Mouse (Mus musculus): ENCODE data around the gene C530025M09Rik. TPM values are rescaled to one million over a fixed set of nuclear protein-coding genes. Genes with fewer than 3 reads are reported as not detected.
A peak's percentile ranks its signal among the peaks of the same experiment; 100 is the strongest.

Gene C530025M09Rik
- polyA plus RNA-seq, 1 experiment, result not detected

DNA sequence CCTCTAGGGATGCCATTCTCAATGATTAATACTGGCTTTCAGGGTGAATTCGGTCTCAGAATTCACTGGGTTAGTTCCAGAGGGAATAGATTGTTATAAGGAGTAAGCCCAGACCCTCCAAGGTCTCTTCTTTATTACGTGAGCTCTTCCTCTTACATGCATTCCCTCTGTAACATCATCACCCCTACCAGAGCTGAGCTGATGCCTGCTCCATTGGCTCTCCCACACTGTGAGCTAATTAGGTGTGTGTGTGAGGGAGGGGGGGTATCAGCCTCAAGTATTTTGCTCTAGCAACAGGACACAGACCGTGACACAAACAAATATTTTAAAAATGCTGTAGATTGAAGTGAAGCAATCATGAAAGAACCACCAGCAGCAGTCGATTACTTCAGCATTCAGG is 17.8 kb upstream of the C530025M09Rik start:
- H3K4me1 ChIP-seq (ENCODE audit: control insufficient read depth, insufficient read depth, low read length), result no peaks in the 10 kb centered on the region
- H3K4me3 ChIP-seq (ENCODE audit: control insufficient read depth, low read depth, low read length), result no peak overlapping the region
- no peaks in the 10 kb centered on the region for H3K36me3 ChIP-seq (ENCODE audit: control insufficient read depth, insufficient read depth, low read length)
- TF ChIP-seq CTCF (IDR thresholded peaks at IDR 0.05; ENCODE audit: control insufficient read depth, insufficient read depth, insufficient replicate concordance, low read depth, low read length) (no peak), POLR2A (IDR thresholded peaks at IDR 0.05; ENCODE audit: control insufficient read depth, low read depth, low read length) (no peak)
- H3K27me3 ChIP-seq (ENCODE audit: control insufficient read depth, insufficient read depth, low read length), result no peaks in the 10 kb centered on the region
- no peak overlapping the region for H3K27ac ChIP-seq (ENCODE audit: control insufficient read depth, insufficient read depth, low read depth, low read length)

DNA sequence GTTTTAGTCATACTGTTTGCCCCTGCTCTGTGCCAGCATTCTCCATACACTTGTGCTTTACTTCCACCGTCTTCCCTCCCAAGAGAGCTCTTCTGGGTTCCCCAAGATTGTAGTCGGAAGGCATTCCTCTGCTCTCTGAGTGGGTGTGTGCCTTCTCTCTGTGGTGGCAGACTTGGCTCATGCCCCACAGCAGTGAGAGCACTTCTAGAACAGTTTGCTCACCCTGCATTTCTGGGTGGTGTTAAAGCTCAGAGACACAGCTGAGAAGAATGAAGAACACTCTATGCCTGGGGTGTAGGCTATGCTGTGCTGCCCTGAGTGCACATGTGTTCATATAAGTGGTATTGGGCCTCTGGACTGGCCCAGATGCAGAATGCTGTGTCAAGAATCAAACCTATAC is 13.6 kb upstream of the C530025M09Rik start:
- Histone ChIP-seq H3K4me3 (ENCODE audit: control insufficient read depth, low read depth, low read length) (no peak overlapping the region), H3K27me3 (ENCODE audit: control insufficient read depth, insufficient read depth, low read length) (no peaks in the 10 kb centered on the region), H3K4me1 (ENCODE audit: control insufficient read depth, insufficient read depth, low read length) (no peaks in the 10 kb centered on the region), H3K36me3 (ENCODE audit: control insufficient read depth, insufficient read depth, low read length) (no peaks in the 10 kb centered on the region), H3K27ac (ENCODE audit: control insufficient read depth, insufficient read depth, low read depth, low read length) (no peak overlapping the region)
- TF ChIP-seq CTCF (IDR thresholded peaks at IDR 0.05; ENCODE audit: control insufficient read depth, insufficient read depth, insufficient replicate concordance, low read depth, low read length) (no peak), POLR2A (IDR thresholded peaks at IDR 0.05; ENCODE audit: control insufficient read depth, low read depth, low read length) (no peak)

DNA sequence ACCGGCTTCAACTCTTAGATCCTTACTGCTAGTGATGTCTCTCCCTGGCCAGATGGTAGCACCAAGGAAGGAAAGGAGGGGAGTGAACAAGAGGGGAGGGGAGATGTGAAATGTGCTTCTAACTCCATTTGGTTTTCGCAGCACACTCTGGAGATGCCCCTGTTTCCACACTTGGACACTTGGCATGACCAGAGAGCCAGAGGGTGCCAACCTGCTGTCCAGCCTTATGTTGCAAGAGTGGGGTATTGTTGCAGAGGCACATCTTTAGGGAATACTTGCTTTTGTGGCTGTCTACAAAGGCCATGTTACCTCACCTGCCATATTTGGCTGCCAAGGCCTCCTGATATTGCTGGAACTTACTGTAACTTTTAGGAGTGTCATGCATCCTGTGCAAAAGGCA is 8.7 kb upstream of the C530025M09Rik start:
- Histone ChIP-seq H3K4me1 (ENCODE audit: control insufficient read depth, insufficient read depth, low read length) (no peaks in the 10 kb centered on the region), H3K27ac (ENCODE audit: control insufficient read depth, insufficient read depth, low read depth, low read length) (no peak overlapping the region), H3K36me3 (ENCODE audit: control insufficient read depth, insufficient read depth, low read length) (no peaks in the 10 kb centered on the region), H3K4me3 (ENCODE audit: control insufficient read depth, low read depth, low read length) (no peak overlapping the region), H3K27me3 (ENCODE audit: control insufficient read depth, insufficient read depth, low read length) (no peaks in the 10 kb centered on the region)
- no peak for TF ChIP-seq CTCF (IDR thresholded peaks at IDR 0.05; ENCODE audit: control insufficient read depth, insufficient read depth, insufficient replicate concordance, low read depth, low read length)

DNA sequence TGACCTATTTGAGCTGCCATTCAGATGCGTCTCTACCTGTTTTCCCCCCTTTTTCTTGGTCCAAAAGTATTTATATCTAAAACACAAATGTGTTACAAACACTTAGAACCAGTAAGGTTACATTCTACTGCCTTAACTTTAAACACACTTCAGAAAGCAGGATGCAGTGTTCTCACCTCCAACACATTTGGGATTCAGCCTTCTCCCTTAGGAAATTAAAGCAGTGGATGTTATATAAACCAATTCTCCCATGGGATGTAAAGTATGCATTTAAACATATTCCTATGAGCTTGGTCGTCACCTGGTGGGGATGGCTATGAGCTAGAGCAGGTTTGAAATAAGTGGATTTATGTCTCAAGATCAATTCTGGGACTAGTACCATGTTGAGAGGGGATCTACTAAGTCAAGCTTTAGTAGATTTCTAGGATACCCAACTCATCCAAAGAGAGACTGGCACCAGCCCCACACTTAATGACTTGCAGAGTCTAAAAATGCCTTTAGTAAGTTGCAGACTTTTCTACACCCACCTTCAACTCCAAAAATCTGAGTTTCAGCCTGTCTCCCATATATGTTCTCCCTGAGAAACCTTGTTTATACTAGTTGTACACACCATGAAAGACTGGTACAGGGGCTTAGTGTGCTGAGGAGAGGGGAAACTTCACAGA is 5.6 kb upstream of the C530025M09Rik start:
- H3K36me3 ChIP-seq (ENCODE audit: control insufficient read depth, insufficient read depth, low read length), result no peaks in the 10 kb centered on the region
- H3K27ac ChIP-seq (ENCODE audit: control insufficient read depth, insufficient read depth, low read depth, low read length), result no peak overlapping the region
- TF ChIP-seq CTCF (IDR thresholded peaks at IDR 0.05; ENCODE audit: control insufficient read depth, insufficient read depth, insufficient replicate concordance, low read depth, low read length), result no peak
- no peak for TF ChIP-seq POLR2A (IDR thresholded peaks at IDR 0.05; ENCODE audit: control insufficient read depth, low read depth, low read length)
- H3K4me1 ChIP-seq (ENCODE audit: control insufficient read depth, insufficient read depth, low read length), result no peaks in the 10 kb centered on the region
- H3K27me3 ChIP-seq (ENCODE audit: control insufficient read depth, insufficient read depth, low read length), result no peaks in the 10 kb centered on the region
- H3K4me3 ChIP-seq (ENCODE audit: control insufficient read depth, low read depth, low read length), result no peak overlapping the region

DNA sequence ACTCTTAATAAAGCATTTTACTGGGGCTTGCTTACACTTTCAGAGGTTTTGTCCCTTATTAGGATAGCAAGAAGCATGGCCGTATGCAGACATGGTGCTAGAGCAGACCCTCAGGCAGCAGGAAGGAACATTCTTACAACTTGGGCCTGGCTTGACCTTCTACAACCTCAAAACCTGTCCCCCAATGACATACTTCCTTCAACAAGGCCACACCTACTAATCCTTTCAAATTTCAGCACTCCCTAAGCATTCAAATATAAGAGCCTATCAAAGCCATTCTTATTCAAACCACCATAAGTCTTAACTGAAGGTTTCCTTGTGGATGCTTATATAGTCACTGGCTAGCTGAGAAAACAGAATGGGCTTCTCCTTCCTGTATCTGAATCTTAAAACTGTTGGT is 4.1 kb upstream of the C530025M09Rik start:
- no peaks in the 10 kb centered on the region for H3K27me3 ChIP-seq (ENCODE audit: control insufficient read depth, insufficient read depth, low read length)
- TF ChIP-seq POLR2A (IDR thresholded peaks at IDR 0.05; ENCODE audit: control insufficient read depth, low read depth, low read length) (no peak), CTCF (IDR thresholded peaks at IDR 0.05; ENCODE audit: control insufficient read depth, insufficient read depth, insufficient replicate concordance, low read depth, low read length) (no peak)
- no peak overlapping the region for H3K4me3 ChIP-seq (ENCODE audit: control insufficient read depth, low read depth, low read length)
- H3K27ac ChIP-seq (ENCODE audit: control insufficient read depth, insufficient read depth, low read depth, low read length), result no peak overlapping the region
- H3K36me3 ChIP-seq (ENCODE audit: control insufficient read depth, insufficient read depth, low read length), result no peaks in the 10 kb centered on the region
- H3K4me1 ChIP-seq (ENCODE audit: control insufficient read depth, insufficient read depth, low read length), result peaks cover 7% of the 10 kb centered on the region

DNA sequence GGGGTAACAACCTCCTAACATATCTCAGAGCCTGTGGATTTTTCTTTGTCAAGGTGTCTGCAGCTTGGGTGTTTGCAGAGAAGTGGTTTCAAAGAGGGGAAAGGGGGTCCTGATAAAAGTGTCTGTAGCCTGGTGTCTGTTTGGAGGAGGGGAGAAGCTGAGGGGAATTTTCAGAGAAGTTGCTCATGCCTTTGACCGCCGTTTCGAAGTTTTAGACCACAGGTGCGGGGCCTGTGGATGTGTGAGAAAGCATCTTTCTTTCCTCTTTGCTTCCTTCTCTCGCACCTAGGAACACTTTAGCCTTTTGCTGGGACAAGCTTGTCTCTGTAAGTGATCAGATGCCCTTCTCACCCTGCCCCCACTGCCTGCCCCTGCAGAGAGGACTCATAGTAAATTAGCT is 1.3 kb upstream of the C530025M09Rik start:
- no peak for TF ChIP-seq CTCF (IDR thresholded peaks at IDR 0.05; ENCODE audit: control insufficient read depth, insufficient read depth, insufficient replicate concordance, low read depth, low read length)
- no peak for TF ChIP-seq POLR2A (IDR thresholded peaks at IDR 0.05; ENCODE audit: control insufficient read depth, low read depth, low read length)
- H3K27ac ChIP-seq (ENCODE audit: control insufficient read depth, insufficient read depth, low read depth, low read length), result no peak overlapping the region
- H3K27me3 ChIP-seq (ENCODE audit: control insufficient read depth, insufficient read depth, low read length), result no peaks in the 10 kb centered on the region
- H3K4me3 ChIP-seq (ENCODE audit: control insufficient read depth, low read depth, low read length), result no peak overlapping the region
- no peaks in the 10 kb centered on the region for H3K36me3 ChIP-seq (ENCODE audit: control insufficient read depth, insufficient read depth, low read length)
- peaks cover 7% of the 10 kb centered on the region for H3K4me1 ChIP-seq (ENCODE audit: control insufficient read depth, insufficient read depth, low read length)

DNA sequence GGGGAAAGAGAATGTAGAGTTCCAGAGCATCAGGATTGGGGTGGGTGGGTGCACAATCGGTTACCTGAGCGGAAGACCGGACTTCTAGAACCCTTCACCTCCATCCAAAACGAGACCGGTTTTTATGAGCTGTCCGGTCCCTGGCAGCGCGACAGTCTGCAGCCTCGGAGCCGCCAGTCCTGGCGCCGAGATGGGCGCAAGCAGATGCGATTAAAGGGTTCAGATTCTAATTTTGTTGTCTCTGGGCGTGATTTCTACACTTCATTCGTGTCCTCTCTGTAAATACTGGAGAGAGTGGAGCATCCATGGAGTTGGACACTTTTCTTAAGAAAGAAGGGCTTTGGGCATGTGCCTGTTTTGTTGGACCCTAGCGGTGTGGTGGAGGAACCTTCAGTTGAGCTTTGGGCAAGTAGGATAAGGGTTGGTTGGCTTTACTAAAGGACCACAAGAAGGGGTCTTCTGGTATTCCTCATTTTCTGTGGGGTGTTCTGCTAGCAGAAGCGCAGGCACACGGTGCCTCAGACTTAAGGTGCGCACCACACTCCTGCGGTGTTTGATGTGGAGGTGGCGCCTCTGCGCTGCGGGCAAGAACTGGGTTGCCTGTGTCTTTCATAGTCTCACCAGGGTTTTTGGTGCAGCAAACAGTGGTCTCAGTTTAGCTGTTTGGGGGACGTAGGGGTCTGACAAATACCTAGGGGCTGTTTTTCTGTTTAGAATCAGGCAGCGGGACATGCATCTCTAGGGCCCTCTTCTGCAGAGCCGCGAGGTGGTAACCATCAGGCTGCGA is 639 bp upstream of the C530025M09Rik start:
- TF ChIP-seq POLR2A (IDR thresholded peaks at IDR 0.05; ENCODE audit: control insufficient read depth, low read depth, low read length) (no peak), CTCF (IDR thresholded peaks at IDR 0.05; ENCODE audit: control insufficient read depth, insufficient read depth, insufficient replicate concordance, low read depth, low read length) (no peak)
- peaks cover 7% of the 10 kb centered on the region for H3K4me1 ChIP-seq (ENCODE audit: control insufficient read depth, insufficient read depth, low read length)
- H3K4me3 ChIP-seq (ENCODE audit: control insufficient read depth, low read depth, low read length), result peak overlapping the region; percentile 39
- no peaks in the 10 kb centered on the region for H3K36me3 ChIP-seq (ENCODE audit: control insufficient read depth, insufficient read depth, low read length)
- H3K27me3 ChIP-seq (ENCODE audit: control insufficient read depth, insufficient read depth, low read length), result no peaks in the 10 kb centered on the region
- no peak overlapping the region for H3K27ac ChIP-seq (ENCODE audit: control insufficient read depth, insufficient read depth, low read depth, low read length)

Data from testis, adult 2 months (tissue).